In genomic region chr14:13284091-13284844, GRCm38 (mm10) we compare ENCODE assay signal across 9 mouse cellular contexts. TPM values are rescaled to one million over a fixed set of nuclear protein-coding genes. Genes with fewer than 3 reads are reported as not detected.
DNase-seq lines count a peak whose midpoint lies in the region; ATAC-seq and TF ChIP-seq lines count a peak whose summit lies in the region.
"Had no signal": no experiment of that assay in that cellular context is flagged by ENCODE, and none has a peak within 500 bp of the region (broad histone marks: within the 10 kb centered on the region; RNA-seq: fewer than 3 reads in every experiment).

TSS of gene Synpr (plus strand) at chr14:13284780.

- no peaks in the 10 kb centered on the region for H3K9me3 ChIP-seq in lung, postnatal 0 days (ENCODE audit: low read length)
- no peaks in the 10 kb centered on the region for H3K9me3 ChIP-seq in midbrain, embryonic 13.5 days
- no peaks in the 10 kb centered on the region for H3K9me3 ChIP-seq in stomach, embryonic 16.5 days (replicated peaks; ENCODE audit: control insufficient read depth, low read length)

- H3K36me3 ChIP-seq in lung, postnatal 0 days (ENCODE audit: insufficient read depth, low read length): no peaks in the 10 kb centered on the region
- no peaks in the 10 kb centered on the region for H3K36me3 ChIP-seq in midbrain, embryonic 13.5 days
- no peaks in the 10 kb centered on the region for H3K36me3 ChIP-seq in stomach, embryonic 16.5 days (ENCODE audit: control insufficient read depth, insufficient read depth, low read length)

- H3K4me1 ChIP-seq in lung, postnatal 0 days (ENCODE audit: insufficient read depth, low read depth, low read length): no peaks in the 10 kb centered on the region
- H3K4me1 ChIP-seq in lung, adult 2 months (ENCODE audit: control insufficient read depth, insufficient read depth, low read length): no peaks in the 10 kb centered on the region
- H3K4me1 ChIP-seq in midbrain, embryonic 13.5 days (replicated peaks): peaks cover 10% of the 10 kb centered on the region; the same call in 1 of the 2 replicates
- no peaks in the 10 kb centered on the region for H3K4me1 ChIP-seq in stomach, embryonic 16.5 days (ENCODE audit: control insufficient read depth, insufficient read depth, low read length)

- H3K4me3 ChIP-seq in lung, postnatal 0 days (ENCODE audit: low read depth, low read length): no peak within 1 kb of the TSS
- H3K4me3 ChIP-seq in lung, adult 2 months (replicated peaks; ENCODE audit: extremely low read depth, low read depth, low read length): no peak within 1 kb of the TSS
- peak within 1 kb of the TSS; percentile 34 for H3K4me3 ChIP-seq in midbrain, embryonic 13.5 days (replicated peaks)
- peak within 1 kb of the TSS; percentile 46 for H3K4me3 ChIP-seq in stomach, embryonic 16.5 days (replicated peaks; ENCODE audit: low read length)

- WGBS in lung, postnatal 0 days: 2% methylated on average over 25 of the region's 27 CpGs
- 6% methylated on average over 27 of the region's 27 CpGs for WGBS in lung, adult 2 months
- WGBS in midbrain, embryonic 13.5 days: 3% methylated on average over 27 of the region's 27 CpGs
- 5% methylated on average over 27 of the region's 27 CpGs for WGBS in stomach, embryonic 16.5 days

- peak; percentile 44 for DNase-seq in lung, postnatal 0 days (ENCODE audit: low spot score)
- no peak for DNase-seq in lung, adult 2 months
- DNase-seq in cerebellum, postnatal 25 days: peak; percentile 83 to 87
- DNase-seq in frontal cortex, postnatal 25 days (ENCODE audit: low spot score in 2 of 2): peak; percentile 31 to 40
- peak; percentile 37 for DNase-seq in left cerebral cortex, adult 11 months (ENCODE audit: low spot score)
- no peak for DNase-seq in thymus, postnatal 25 days

- no peaks in the 10 kb centered on the region for H3K27me3 ChIP-seq in lung, postnatal 0 days (replicated peaks; ENCODE audit: insufficient read depth, low read length)
- H3K27me3 ChIP-seq in midbrain, embryonic 13.5 days: peaks cover 14% of the 10 kb centered on the region
- H3K27me3 ChIP-seq in stomach, embryonic 16.5 days (ENCODE audit: control insufficient read depth, insufficient read depth, low read length): no peaks in the 10 kb centered on the region

- no peak for TF ChIP-seq CTCF in lung, postnatal 0 days (IDR thresholded peaks at IDR 0.05)
- TF ChIP-seq CTCF in lung, adult 2 months (IDR thresholded peaks at IDR 0.05; ENCODE audit: insufficient read depth, low read length): no peak

- no peak within 1 kb of the TSS for H3K27ac ChIP-seq in lung, postnatal 0 days (ENCODE audit: low read length)
- no peak within 1 kb of the TSS for H3K27ac ChIP-seq in midbrain, embryonic 13.5 days
- H3K27ac ChIP-seq in stomach, embryonic 16.5 days (ENCODE audit: low read length): no peak within 1 kb of the TSS

- TF ChIP-seq EP300 in lung, postnatal 0 days (IDR thresholded peaks at IDR 0.05): no peak

- peak; percentile 78 for ATAC-seq in lung, postnatal 0 days
- ATAC-seq in midbrain, embryonic 13.5 days: peak; percentile 100
- peak; percentile 98 for ATAC-seq in stomach, embryonic 16.5 days (ENCODE audit: insufficient read depth, low FRiP score)

- no peak for TF ChIP-seq POLR2A in lung, adult 2 months (IDR thresholded peaks at IDR 0.05; ENCODE audit: borderline replicate concordance, extremely low read depth, low read depth, low read length)

- H3K9ac ChIP-seq in lung, postnatal 0 days (replicated peaks; ENCODE audit: low read depth): no peak within 1 kb of the TSS
- 0 out of 2 replicates have a peak within 1 kb of the TSS, but pooled peaks have one; percentile 42 for H3K9ac ChIP-seq in midbrain, embryonic 13.5 days (replicated peaks)
- peak within 1 kb of the TSS; percentile 50 for H3K9ac ChIP-seq in stomach, embryonic 16.5 days (ENCODE audit: low read length)

- H3K4me2 ChIP-seq in lung, postnatal 0 days (replicated peaks; ENCODE audit: low read depth, low read length): peak within 1 kb of the TSS; percentile 53
- peak within 1 kb of the TSS; percentile 58 for H3K4me2 ChIP-seq in midbrain, embryonic 13.5 days (replicated peaks)
- peak within 1 kb of the TSS; percentile 69 for H3K4me2 ChIP-seq in stomach, embryonic 16.5 days (ENCODE audit: low read depth, low read length)

RNA-seq across cellular contexts. Expression of gene Synpr, which starts in this region (rescaled TPM):
- 0.29 and 0.33 TPM in 2 replicates for polyA plus RNA-seq in lung, postnatal 0 days (2015; fragmentation: Nextera tagmentation; extraction: Ambion mirVana)
- polyA plus RNA-seq in lung, adult 2 months (2012; rRNA removed): not detected in 2 replicates
- polyA plus RNA-seq in midbrain, embryonic 13.5 days (2015; fragmentation: Nextera tagmentation; extraction: Ambion mirVana): 13.4 and 19.0 TPM in 2 replicates
- polyA plus RNA-seq in stomach, embryonic 16.5 days (2015; fragmentation: Nextera tagmentation; extraction: Ambion mirVana): 4.8 and 5.7 TPM in 2 replicates
- polyA plus RNA-seq: small intestine, adult 2 months had no signal

Comparison
In these comparisons a context has a peak if more than half of its experiments do, and no peak if none do; other contexts are left out.
1. Peak in DNase-seq, ATAC-seq and H3K4me2 ChIP-seq in lung, postnatal 0 days; RNA of the gene not detected or under 1 TPM.
2. DNase-seq: peak in cerebellum, postnatal 25 days (2 of 2), frontal cortex, postnatal 25 days (2 of 2) and left cerebral cortex, adult 11 months (single experiment); none in lung, adult 2 months (single experiment) and thymus, postnatal 25 days (single experiment).
3. H3K4me3 ChIP-seq: peak in midbrain, embryonic 13.5 days (single experiment) and stomach, embryonic 16.5 days (single experiment); none in lung, postnatal 0 days (single experiment) and lung, adult 2 months (single experiment).
4. Peak in every context shown above with its lines, with median percentiles within 50 percentile points of each other: ATAC-seq and H3K4me2 ChIP-seq.